Mouse (Mus musculus) forebrain, embryonic 15.5 days (tissue): ENCODE measurements around the gene Macrod2. TPM values are rescaled to one million over a fixed set of nuclear protein-coding genes. Genes with fewer than 3 reads are reported as not detected.

Source experiments
- polyA plus RNA-seq: library from polyadenylated mRNA; unstranded; fragments of >200 nt; fragmentation: Nextera tagmentation; extraction: Ambion mirVana; gene quantifications from 2 replicates; pipeline ENCODE4 v1.2.1, GENCODE M21; 2015

Gene Macrod2
- polyA plus RNA-seq, 1 experiment from 2014 or later: 93.1 TPM

Other genes with a start within 250 kb of the Macrod2 start
- gene Gm17374, start 243.3 kb upstream of the Macrod2 start, polyA plus RNA-seq: not detected in 2 replicates
- gene Esf1, start 224.7 kb upstream of the Macrod2 start, polyA plus RNA-seq: 20.3 TPM in 2 replicates
- 45.4 and 46.9 TPM in 2 replicates for gene Ndufaf5, start 224.7 kb upstream of the Macrod2 start, polyA plus RNA-seq
- not detected in 2 replicates for gene Sel1l2, start 5.6 kb upstream of the Macrod2 start, polyA plus RNA-seq